Mouse (Mus musculus): ENCODE data around the gene Uevld. TPM values are rescaled to one million over a fixed set of nuclear protein-coding genes. Genes with fewer than 3 reads are reported as not detected.

Uevld gene
- 4.9 to 8.7 TPM (median 6.4 TPM) in 4 replicates for total RNA-seq (2023)

DNA sequence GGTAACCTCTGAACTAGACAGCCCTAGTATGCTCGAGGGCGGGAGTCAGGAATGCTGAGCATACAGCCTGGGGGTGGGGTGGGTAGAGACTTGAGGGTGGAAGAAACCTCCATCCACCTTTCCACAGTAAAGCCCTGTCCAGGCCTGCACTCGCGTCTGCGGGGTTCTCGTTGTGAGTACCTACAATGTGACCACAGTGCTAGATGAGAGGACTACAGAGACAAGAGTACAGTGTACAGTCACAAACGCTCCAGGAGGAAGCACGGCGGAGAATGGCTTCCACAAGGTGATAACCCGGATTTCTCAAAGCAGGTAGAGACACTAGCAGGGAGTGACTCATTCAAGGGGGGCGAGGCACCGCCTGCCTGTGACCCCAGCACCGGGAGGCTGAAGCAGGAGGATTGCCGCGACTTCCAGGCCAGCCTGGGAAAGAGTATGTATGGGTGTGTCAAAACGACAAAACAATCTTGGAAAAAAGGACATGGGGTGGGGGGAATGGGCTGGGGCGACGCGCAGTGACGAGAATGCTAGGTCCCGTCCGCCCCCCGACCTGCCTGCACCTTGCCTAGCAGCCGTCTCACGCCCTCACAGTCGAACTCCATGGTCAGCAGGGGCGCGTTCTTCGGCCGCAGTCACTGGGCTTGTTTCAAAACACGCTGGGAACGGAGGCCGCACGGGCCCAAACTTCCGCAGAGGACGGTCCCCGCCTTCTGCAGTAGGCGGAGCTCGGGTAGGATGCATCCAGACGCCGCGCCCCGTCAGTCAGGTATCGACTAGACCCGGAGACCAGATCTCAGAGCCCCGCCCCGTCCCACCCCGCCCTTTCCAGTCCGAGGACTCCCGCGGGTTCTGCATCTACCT is at the start of gene Uevld:
Gene Uevld, minus strand, starts transcription at position 697 of the 861 bp plus-strand sequence.

DNA sequence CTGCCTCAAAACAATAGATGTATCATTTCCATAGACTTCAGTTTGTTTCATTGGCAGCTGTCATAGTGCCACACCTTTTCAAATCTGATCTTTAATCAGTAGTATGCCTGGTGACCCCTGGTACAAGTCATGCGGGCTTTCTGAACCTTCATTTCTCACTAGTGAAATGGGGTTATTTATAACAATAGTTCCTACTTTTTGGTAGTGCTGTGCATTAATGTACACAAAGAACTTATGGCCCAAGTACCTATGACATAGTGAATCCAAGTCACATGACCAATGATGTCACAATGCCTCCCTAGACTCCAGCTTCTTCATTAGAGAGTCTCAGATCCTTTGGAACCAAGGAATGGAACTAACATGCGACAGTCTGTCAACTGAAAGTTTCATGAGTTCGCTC is 25.0 kb upstream of the Uevld start, which contains the start of gene Gm9999:
Gene Gm9999, plus strand, starts transcription at position 301 of the 400 bp plus-strand sequence.

DNA sequence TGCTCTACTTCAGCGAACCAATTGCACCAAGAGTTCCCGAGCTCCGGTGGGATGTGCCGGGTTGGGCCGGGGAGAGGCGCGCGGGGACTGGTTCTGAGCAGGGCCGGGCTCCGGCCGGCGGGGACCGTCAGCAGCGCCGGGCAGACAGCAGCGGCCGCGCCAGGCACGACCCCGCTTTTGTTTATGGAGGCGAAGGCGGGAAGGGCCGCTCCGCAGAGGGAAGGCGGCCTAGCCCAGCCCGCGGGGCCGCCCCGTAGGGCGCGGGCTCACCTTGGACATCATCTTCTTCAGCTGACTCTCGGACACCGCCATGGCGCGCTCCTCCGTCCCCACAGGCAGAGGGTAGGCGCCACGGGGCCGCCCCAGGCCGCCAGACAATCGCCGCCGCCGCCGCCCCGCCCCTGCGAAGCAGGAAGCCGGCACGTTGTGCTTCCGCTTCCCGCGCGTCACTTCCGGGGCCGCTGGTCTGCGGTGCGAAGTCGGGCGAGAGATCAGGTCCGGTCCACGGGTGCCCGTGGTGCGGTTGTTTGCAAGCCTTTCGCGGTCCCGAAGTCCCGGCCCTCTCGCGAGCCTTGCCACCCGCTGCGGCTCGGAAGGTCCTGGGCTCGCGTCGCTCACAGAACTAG is 38.7 kb downstream of the Uevld start, which contains the start of gene Tsg101:
Gene Tsg101, minus strand, starts transcription at position 419 of the 626 bp plus-strand sequence.

Other genes starting within 250 kb of the Uevld start
- gene Saal1, start 247.8 kb downstream of the Uevld start, total RNA-seq (2023): 13.7 to 17.4 TPM (median 15.1 TPM) in 4 replicates
- 0.26 to 2.0 TPM in 2 of 4 replicates, not detected in the others for gene Saa3, start 242.8 kb downstream of the Uevld start, total RNA-seq (2023)
- gene Saa4, start 225.9 kb downstream of the Uevld start, total RNA-seq (2023): not detected in 4 replicates
- gene Saa1, start 215.5 kb downstream of the Uevld start, total RNA-seq (2023): not detected in 4 replicates
- not detected in 4 replicates for gene Saa2, start 206.7 kb downstream of the Uevld start, total RNA-seq (2023)
- 57.9 to 68.5 TPM (median 62.8 TPM) in 4 replicates for gene Hps5, start 162.5 kb downstream of the Uevld start, total RNA-seq (2023)
- 55.6 to 71.2 TPM (median 62.9 TPM) in 4 replicates for gene Gtf2h1, start 162.4 kb downstream of the Uevld start, total RNA-seq (2023)
- 151 to 165 TPM (median 159 TPM) in 4 replicates for gene Ldha, start 117.1 kb downstream of the Uevld start, total RNA-seq (2023)
- gene Ldhc, start 97.3 kb downstream of the Uevld start, total RNA-seq (2023): not detected in 4 replicates
- gene Tsg101, start 38.6 kb downstream of the Uevld start, total RNA-seq (2023): 54.4 to 67.3 TPM (median 57.4 TPM) in 4 replicates
- not detected in 4 replicates for gene Gm9999, start 25.1 kb upstream of the Uevld start, total RNA-seq (2023)
- gene Spty2d1, start 49.9 kb upstream of the Uevld start, total RNA-seq (2023): 97.0 to 105 TPM (median 100 TPM) in 4 replicates
- 3.9 to 7.4 TPM (median 5.0 TPM) in 4 replicates for gene Tmem86a, start 92.1 kb upstream of the Uevld start, total RNA-seq (2023)
- gene Ptpn5, start 175.2 kb upstream of the Uevld start, total RNA-seq (2023): not detected in 4 replicates
- not detected in 4 replicates for gene Mrgpra6, start 246.4 kb upstream of the Uevld start, total RNA-seq (2023)